Mouse (Mus musculus) intestine, embryonic 16.5 days (tissue): ENCODE results near the gene Olfr545. TPM values are rescaled to one million over a fixed set of nuclear protein-coding genes. Genes with fewer than 3 reads are reported as not detected.
"Not testable (repeated sequence)": the region's sequence is repeated elsewhere in the genome, so short reads cannot be mapped to it uniquely, and the experiment has no call there.

Experiments used
- ATAC-seq: fragments of 200-750 bp; cut with Nextera tagmentation; 2 replicates; pipeline ENCODE4 v1.8.0; 2017; ENCODE audit warnings: moderate TSS enrichment, moderate library complexity
- H3K27ac ChIP-seq: fragments of 300-500 bp; sonication (generic); 2 replicates; pipeline ENCODE4 v1.5.1; 2014; ENCODE audit warnings: mild to moderate bottlenecking, low read length
- H3K27me3 ChIP-seq: fragments of 300-500 bp; sonication (generic); replicated peaks from 2 replicates; pipeline ENCODE4 v1.6.1; 2014; ENCODE audit warnings: low read length, control low read depth, mixed read lengths; ENCODE audit not compliant: control insufficient read depth, insufficient read depth
- H3K36me3 ChIP-seq: fragments of 300-500 bp; sonication (generic); 2 replicates; pipeline ENCODE4 v1.6.1; 2014; ENCODE audit warnings: low read length, control low read depth; ENCODE audit not compliant: control insufficient read depth, insufficient read depth
- H3K4me1 ChIP-seq: fragments of 300-500 bp; sonication (generic); 2 replicates; pipeline ENCODE4 v1.6.1; 2014; ENCODE audit warnings: low read length, control low read depth, mixed read lengths; ENCODE audit not compliant: control insufficient read depth, insufficient read depth
- H3K4me2 ChIP-seq: fragments of 300-500 bp; sonication (generic); 2 replicates; pipeline ENCODE4 v1.6.1; 2014; ENCODE audit warnings: low read depth, low read length, control low read depth
- H3K4me3 ChIP-seq: fragments of 300-500 bp; sonication (generic); 2 replicates; pipeline ENCODE4 v1.5.1; 2014; ENCODE audit warnings: mild to moderate bottlenecking, low read length
- H3K9ac ChIP-seq: fragments of 300-500 bp; sonication (generic); 2 replicates; pipeline ENCODE4 v1.6.1; 2014; ENCODE audit warnings: low read depth, low read length
- H3K9me3 ChIP-seq: fragments of 300-500 bp; sonication (generic); 2 replicates; pipeline ENCODE4 v1.6.1; 2016; ENCODE audit warnings: low read length, control low read depth; ENCODE audit not compliant: control insufficient read depth
- WGBS: fragments of 180-500 bp; shearing (Covaris S2); extraction: QIAGEN DNeasy Blood & Tissue Kit; methylation state at CpG from one replicate; pipeline ENCODE4 v1.1.7; 2014; 5-methylcytosine and 5-hydroxymethylcytosine counted together
- polyA plus RNA-seq: library from polyadenylated mRNA; unstranded; fragments of >200 nt; fragmentation: Nextera tagmentation; extraction: Ambion mirVana; gene quantifications from 2 replicates; pipeline ENCODE4 v1.2.1, GENCODE M21; 2015

Olfr545 gene
- polyA plus RNA-seq, 1 experiment from 2014 or later, result not detected

DNA sequence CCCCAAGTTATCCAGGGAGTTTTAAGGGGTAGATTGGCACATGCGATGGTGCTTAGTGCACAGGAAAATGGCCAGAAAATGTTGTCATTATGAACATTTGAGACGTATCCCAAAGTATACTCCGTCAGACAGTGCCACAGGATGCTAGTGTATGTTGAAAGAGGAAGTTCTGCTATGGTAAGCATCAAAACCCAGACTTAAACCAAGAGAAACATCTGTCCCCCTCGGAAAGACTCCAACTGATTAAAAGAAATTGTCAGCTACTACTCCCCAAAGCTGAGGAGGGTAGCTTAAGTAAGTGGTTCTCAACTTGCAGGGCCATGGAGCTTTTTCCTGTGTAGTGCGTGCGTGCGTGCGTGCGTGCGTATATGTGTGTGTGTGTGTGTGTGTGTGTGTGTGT, 12.6 kb upstream of the Olfr545 start:
- Histone ChIP-seq H3K27me3 (0 out of 2 replicates have a peak, but pooled peaks cover 3% of the 10 kb centered on the region), H3K36me3 (no peaks in the 10 kb centered on the region), H3K9ac (no peak overlapping the region), H3K4me1 (no peaks in the 10 kb centered on the region; the same call in 1 of the 2 replicates), H3K4me3 (no peak overlapping the region), H3K27ac (no peak overlapping the region), H3K4me2 (no peak overlapping the region), H3K9me3 (no peaks in the 10 kb centered on the region)
- 91% methylated on average over 10 of the region's 10 CpGs for whole genome bisulfite sequencing
- no peak for ATAC-seq

DNA sequence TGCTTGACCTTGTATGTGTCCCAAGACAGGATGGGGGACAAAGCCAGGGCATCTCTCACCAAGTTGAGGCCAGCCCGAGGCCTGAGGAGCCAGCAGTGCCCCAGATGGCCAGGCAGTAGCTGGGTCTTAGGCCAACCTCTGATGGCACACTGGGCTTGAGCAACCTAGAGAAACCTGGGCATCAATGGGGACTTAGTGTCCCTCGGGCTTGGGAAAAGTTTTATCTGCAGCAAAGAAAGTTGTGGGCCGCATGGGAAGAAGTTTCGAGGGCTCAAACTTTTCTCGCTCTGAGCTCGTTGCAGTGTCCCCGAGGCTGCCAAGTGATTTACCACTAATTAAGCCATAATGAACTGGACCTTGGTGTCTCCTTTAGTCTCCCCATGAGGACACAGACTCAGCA, 10.4 kb upstream of the Olfr545 start:
- no peaks in the 10 kb centered on the region; the same call in 1 of the 2 replicates for H3K4me1 ChIP-seq
- H3K27me3 ChIP-seq, result 0 out of 2 replicates have a peak, but pooled peaks cover 3% of the 10 kb centered on the region
- ATAC-seq, result no peak
- H3K4me2 ChIP-seq, result no peak overlapping the region
- WGBS, result 87% methylated on average over 7 of the region's 7 CpGs
- no peaks in the 10 kb centered on the region for H3K9me3 ChIP-seq
- H3K36me3 ChIP-seq, result no peaks in the 10 kb centered on the region
- H3K9ac ChIP-seq, result no peak overlapping the region
- H3K4me3 ChIP-seq, result no peak overlapping the region
- H3K27ac ChIP-seq, result no peak overlapping the region

DNA sequence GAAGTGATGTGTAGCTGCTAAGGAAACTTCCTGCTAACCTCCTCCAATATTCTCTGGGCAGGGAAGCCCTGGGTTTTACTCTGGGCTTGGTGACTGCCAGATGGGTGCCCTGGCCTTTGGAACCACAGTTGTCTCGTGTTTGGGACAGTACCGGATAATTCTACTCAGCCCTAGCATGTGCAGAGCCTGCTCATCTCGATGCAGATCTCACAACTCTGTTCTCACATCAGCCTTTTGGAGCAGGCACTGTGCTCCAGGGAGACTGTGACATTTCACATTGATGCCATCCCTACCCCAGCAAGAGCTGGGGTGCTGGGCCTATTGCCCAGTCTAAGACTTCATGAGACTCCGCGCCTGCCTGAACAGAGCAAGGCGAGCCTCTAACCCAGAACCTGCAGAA, 9.3 kb upstream of the Olfr545 start:
- Histone ChIP-seq H3K4me3 (no peak overlapping the region), H3K4me2 (no peak overlapping the region), H3K9me3 (no peaks in the 10 kb centered on the region), H3K4me1 (no peaks in the 10 kb centered on the region; the same call in 1 of the 2 replicates), H3K36me3 (no peaks in the 10 kb centered on the region), H3K27ac (no peak overlapping the region), H3K9ac (no peak overlapping the region), H3K27me3 (0 out of 2 replicates have a peak, but pooled peaks cover 3% of the 10 kb centered on the region)
- WGBS, result 86% methylated on average over 6 of the region's 6 CpGs
- ATAC-seq, result no peak

DNA sequence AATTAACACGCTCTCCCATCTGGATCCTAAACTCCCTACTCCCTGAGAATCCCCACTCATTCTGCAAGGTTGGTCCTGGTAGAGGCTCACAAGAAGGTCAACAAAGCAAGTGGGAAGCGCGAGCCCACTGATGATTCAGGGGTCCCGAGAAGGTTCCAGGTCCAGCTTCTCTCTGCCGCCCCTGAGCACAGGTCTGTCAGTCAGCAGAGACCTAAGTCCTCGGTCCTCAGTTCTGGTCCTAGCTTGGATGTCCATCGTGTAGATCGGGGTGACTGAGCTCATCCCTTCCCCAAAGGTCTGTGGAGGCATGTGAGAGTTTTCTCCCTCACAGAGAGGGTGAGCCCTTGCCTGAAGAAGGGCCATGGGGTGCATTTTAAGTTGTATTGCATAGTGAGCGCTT, 8.7 kb upstream of the Olfr545 start:
- ATAC-seq, result no peak
- Histone ChIP-seq H3K4me1 (no peaks in the 10 kb centered on the region; the same call in 1 of the 2 replicates), H3K4me2 (no peak overlapping the region), H3K36me3 (no peaks in the 10 kb centered on the region), H3K4me3 (no peak overlapping the region), H3K9ac (no peak overlapping the region), H3K27me3 (0 out of 2 replicates have a peak, but pooled peaks cover 3% of the 10 kb centered on the region), H3K9me3 (no peaks in the 10 kb centered on the region), H3K27ac (no peak overlapping the region)
- WGBS, result 87% methylated on average over 9 of the region's 9 CpGs

GRCm38 (mm10) chr7:102506848-102507247, 7.5 kb upstream of the Olfr545 start:
- H3K36me3 ChIP-seq, result no peaks in the 10 kb centered on the region
- H3K27ac ChIP-seq, result no peak overlapping the region
- H3K4me1 ChIP-seq, result no peaks in the 10 kb centered on the region
- H3K27me3 ChIP-seq, result no peaks in the 10 kb centered on the region
- peak; percentile 74 for ATAC-seq
- no peak overlapping the region for H3K9ac ChIP-seq
- WGBS, result 45% methylated on average over 3 of the region's 3 CpGs
- H3K9me3 ChIP-seq, result no peaks in the 10 kb centered on the region
- H3K4me2 ChIP-seq, result no peak overlapping the region
- H3K4me3 ChIP-seq, result no peak overlapping the region

DNA sequence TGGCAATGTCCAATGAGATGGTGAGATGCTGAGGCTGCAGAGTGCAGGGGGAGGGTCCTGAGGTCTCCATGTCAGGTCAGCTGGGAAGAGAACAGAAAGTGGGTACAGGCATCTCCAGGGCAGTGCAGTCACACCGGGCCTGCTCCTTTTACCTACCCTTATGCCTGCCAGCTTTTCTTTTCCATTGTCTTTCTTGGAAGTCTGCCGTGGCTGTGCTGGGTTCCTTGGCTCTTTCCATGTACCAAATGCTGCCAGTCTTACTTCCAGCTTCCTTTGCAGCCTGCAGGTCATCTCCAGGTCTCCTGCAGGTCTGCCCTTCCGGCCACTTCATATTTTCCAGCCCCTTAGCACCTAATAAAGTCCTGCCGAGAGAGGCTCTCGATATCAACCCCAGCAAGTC, 2.6 kb upstream of the Olfr545 start:
- Histone ChIP-seq H3K4me3 (no peak overlapping the region), H3K9ac (no peak overlapping the region), H3K9me3 (no peaks in the 10 kb centered on the region), H3K4me2 (no peak overlapping the region), H3K36me3 (no peaks in the 10 kb centered on the region), H3K27ac (no peak overlapping the region), H3K27me3 (no peaks in the 10 kb centered on the region), H3K4me1 (no peaks in the 10 kb centered on the region)
- WGBS, result 80% methylated on average over 5 of the region's 5 CpGs
- ATAC-seq, result no peak

DNA sequence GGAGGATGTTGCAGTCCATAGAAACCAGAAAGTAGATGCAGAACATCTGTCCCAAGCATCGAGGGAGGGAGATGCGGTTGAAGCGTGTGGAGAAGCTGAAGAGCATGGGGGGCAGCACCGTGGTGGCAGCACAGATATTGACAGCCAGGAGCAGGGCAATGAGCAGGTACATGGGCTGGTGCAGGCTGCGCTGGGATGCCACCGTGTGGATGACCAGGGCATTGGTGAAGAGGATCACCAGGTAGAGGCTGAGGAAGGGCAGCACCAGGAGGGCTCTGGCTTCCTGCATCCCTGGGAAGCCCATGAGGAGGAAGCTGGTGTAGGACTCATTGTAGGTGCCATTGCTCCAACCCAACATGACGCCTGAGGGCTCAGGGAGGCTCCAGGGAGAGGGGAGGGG, 5.0 kb downstream of the Olfr545 start:
- WGBS, result 56% methylated on average over 6 of the region's 7 CpGs
- ATAC-seq, H3K36me3 ChIP-seq, H3K9me3 ChIP-seq, H3K27ac ChIP-seq, H3K4me1 ChIP-seq, H3K4me2 ChIP-seq, H3K27me3 ChIP-seq, H3K4me3 ChIP-seq, H3K9ac ChIP-seq: not testable (repeated sequence)

- WGBS, result 70% methylated on average over 1 of the region's 1 CpGs
- H3K4me3 ChIP-seq, result no peak within 1 kb of the TSS
- no peaks in the 10 kb centered on the region for H3K9me3 ChIP-seq
- H3K4me2 ChIP-seq, result no peak within 1 kb of the TSS
- H3K9ac ChIP-seq, result no peak within 1 kb of the TSS
- ATAC-seq, result no peak
- H3K4me1 ChIP-seq, result no peaks in the 10 kb centered on the region
- H3K27ac ChIP-seq, result no peak within 1 kb of the TSS
- H3K27me3 ChIP-seq, result no peaks in the 10 kb centered on the region
- no peaks in the 10 kb centered on the region for H3K36me3 ChIP-seq
These were observed 11.2 kb downstream of the Olfr545 start, which contains the start of gene Olfr544 for GRCm38 (mm10) chr7:102488161-102488560. Olfr544 (minus strand) TSS chr7:102488313.

- no peaks in the 10 kb centered on the region for H3K4me1 ChIP-seq
- no peaks in the 10 kb centered on the region for H3K27me3 ChIP-seq
- H3K9me3 ChIP-seq, result no peaks in the 10 kb centered on the region
- no peaks in the 10 kb centered on the region for H3K36me3 ChIP-seq
- H3K4me3 ChIP-seq, result no peak overlapping the region
- no peak overlapping the region for H3K9ac ChIP-seq
- no peak for ATAC-seq
- WGBS, result 53% methylated on average over 1 of the region's 1 CpGs
- no peak overlapping the region for H3K27ac ChIP-seq
- H3K4me2 ChIP-seq, result no peak overlapping the region
These were observed 13.3 kb downstream of the Olfr545 start for GRCm38 (mm10) chr7:102486105-102486504.

- not testable (repeated sequence) for H3K4me1 ChIP-seq, H3K27me3 ChIP-seq, ATAC-seq, H3K4me2 ChIP-seq, H3K4me3 ChIP-seq, H3K9ac ChIP-seq, H3K27ac ChIP-seq, H3K36me3 ChIP-seq, H3K9me3 ChIP-seq
- WGBS, result 62% methylated on average over 8 of the region's 8 CpGs
These were observed 14.6 kb downstream of the Olfr545 start for GRCm38 (mm10) chr7:102484766-102485165.
